ENCODE assay signal across 8 mouse cellular contexts in genomic region chr1:146497381-146498081, GRCm38 (mm10). TPM values are rescaled to one million over a fixed set of nuclear protein-coding genes. Genes with fewer than 3 reads are reported as not detected.
DNase-seq lines count a peak whose midpoint lies in the region; ATAC-seq lines count a peak whose summit lies in the region.

No protein-coding gene starts in this region.

- peak overlapping the region; percentile 35 for H3K9ac ChIP-seq in neural tube, embryonic 12.5 days

- H3K4me3 ChIP-seq in neural tube, embryonic 12.5 days: peak overlapping the region; percentile 48

- intact Hi-C loops in left cerebral cortex, postnatal 4 days (cut with DNase I): no loop called here
- intact Hi-C loops in gastrocnemius, postnatal 36 days (cut with DNase I): no loop called here

- H3K9me3 ChIP-seq in neural tube, embryonic 12.5 days: no peaks in the 10 kb centered on the region

- no peaks in the 10 kb centered on the region for H3K36me3 ChIP-seq in neural tube, embryonic 12.5 days

- peak; percentile 13 for DNase-seq in adrenal gland, postnatal 10 days
- DNase-seq in adrenal gland, postnatal 4 days (ENCODE audit: low spot score in 2 of 2): no peak
- DNase-seq in 3134 (ENCODE audit: extremely low read depth, insufficient read length, low spot score): peak; percentile 83
- DNase-seq in cerebellum, postnatal 10 days: peak; percentile 79 to 80
- peak; percentile 54 to 58 for DNase-seq in frontal cortex, postnatal 36 days (ENCODE audit: low spot score in 2 of 2)
- peak; percentile 36 for DNase-seq in left cerebral cortex, postnatal 4 days
- DNase-seq in gastrocnemius, postnatal 36 days: no peak

- peaks cover 18% of the 10 kb centered on the region for H3K27me3 ChIP-seq in neural tube, embryonic 12.5 days (replicated peaks)

- peak overlapping the region; percentile 92 for H3K4me2 ChIP-seq in neural tube, embryonic 12.5 days (replicated peaks)

- H3K4me1 ChIP-seq in neural tube, embryonic 12.5 days: no peaks in the 10 kb centered on the region

- ATAC-seq in neural tube, embryonic 12.5 days (ENCODE audit: low FRiP score, low read depth): peak; percentile 87

- under 1% methylated on average over 28 of the region's 28 CpGs for WGBS in neural tube, embryonic 12.5 days

- H3K27ac ChIP-seq in neural tube, embryonic 12.5 days: no peak overlapping the region

RNA-seq across cellular contexts. Expression of gene Brinp3, which starts 3.0 kb away (rescaled TPM):
- total RNA-seq in adrenal gland, postnatal 10 days (2021): under 1 TPM; 0.18 to 0.36 TPM
- under 1 TPM; 0.56 to 0.59 TPM for total RNA-seq in adrenal gland, postnatal 4 days (2021)
- 10 to 100 TPM; 37.1 to 46.2 TPM for total RNA-seq in left cerebral cortex, postnatal 4 days (2021)
- polyA plus RNA-seq in neural tube, embryonic 12.5 days (2016; fragmentation: Nextera tagmentation; extraction: Ambion mirVana): 2.8 and 4.5 TPM in 2 replicates
- total RNA-seq in gastrocnemius, postnatal 36 days (2021): not detected

Comparison
In these comparisons a context has a peak if more than half of its experiments do, and no peak if none do; other contexts are left out.
1. DNase-seq: peak in adrenal gland, postnatal 10 days (single experiment), 3134 (single experiment), cerebellum, postnatal 10 days (2 of 2), frontal cortex, postnatal 36 days (2 of 2) and left cerebral cortex, postnatal 4 days (single experiment); none in adrenal gland, postnatal 4 days (0 of 2) and gastrocnemius, postnatal 36 days (0 of 2).
2. RNA of gene Brinp3, which starts 3.0 kb away (total RNA-seq): 37.1 to 46.2 TPM in left cerebral cortex, postnatal 4 days; 0.56 to 0.59 TPM in adrenal gland, postnatal 4 days, 0.18 to 0.36 TPM in adrenal gland, postnatal 10 days and not detected in gastrocnemius, postnatal 36 days; every median in the first group is over 10 times any median in the second.